Mouse (Mus musculus): Measurements from ENCODE around the gene Cdc20. TPM values are rescaled to one million over a fixed set of nuclear protein-coding genes. Genes with fewer than 3 reads are reported as not detected.

The Cdc20 gene
- total RNA-seq, 2 experiments from 2014 or later: 1.1 to 1.3 TPM

DNA sequence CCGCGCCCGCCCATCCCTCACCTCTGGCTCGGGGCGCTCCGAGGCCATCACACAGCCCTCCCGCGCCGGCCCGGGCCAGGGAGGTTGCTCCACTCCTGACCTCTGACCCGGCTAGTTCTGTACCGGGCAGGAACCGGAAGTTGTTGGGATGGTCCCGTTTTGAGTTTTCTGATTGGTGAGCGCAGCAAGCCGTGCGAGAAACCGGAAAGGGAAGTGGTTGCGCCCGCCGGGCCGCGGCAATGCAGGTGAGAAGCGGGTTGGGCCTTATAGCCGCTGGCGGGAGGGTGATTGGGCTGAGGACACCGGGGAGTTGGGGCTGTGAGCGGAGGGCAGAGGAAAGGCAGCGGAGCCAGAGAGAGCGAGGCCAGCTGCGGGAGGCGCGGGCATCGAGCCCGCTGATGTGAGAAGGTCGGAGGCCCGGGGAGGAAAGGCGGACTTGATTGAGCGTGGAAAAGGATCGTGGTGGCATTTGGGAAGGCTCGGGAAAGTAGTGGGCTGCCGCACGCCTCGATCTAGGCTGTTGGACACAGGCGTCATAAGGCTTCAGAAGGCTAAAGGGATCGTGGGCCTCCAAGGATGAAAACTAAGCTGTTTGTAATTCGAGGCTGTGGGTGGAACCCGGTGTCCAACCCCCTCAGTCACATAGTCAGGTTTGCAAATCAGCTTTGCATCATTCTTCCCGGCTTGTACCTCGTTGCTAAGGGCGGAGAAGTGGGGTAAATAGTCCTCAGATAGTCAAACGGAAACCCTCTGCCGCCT lies 27.8 kb downstream of the Cdc20 start, which contains the start of the genes Szt2 and Med8:
Gene Szt2 (minus strand): TSS at position 132 of the 759 bp plus-strand sequence.
Gene Med8 (plus strand): TSS at position 196 of the 759 bp plus-strand sequence.
- DNase-seq (ENCODE audit: low spot score in 2 of 2): peak; percentile 84 to 92
- Histone ChIP-seq H3K4me3 (peak within 1 kb of the TSS; percentile 86), H3K27ac (peak within 1 kb of the TSS; percentile 92)
- TF ChIP-seq CTCF (conservative IDR thresholded peaks at IDR 0.05): no peak

DNA sequence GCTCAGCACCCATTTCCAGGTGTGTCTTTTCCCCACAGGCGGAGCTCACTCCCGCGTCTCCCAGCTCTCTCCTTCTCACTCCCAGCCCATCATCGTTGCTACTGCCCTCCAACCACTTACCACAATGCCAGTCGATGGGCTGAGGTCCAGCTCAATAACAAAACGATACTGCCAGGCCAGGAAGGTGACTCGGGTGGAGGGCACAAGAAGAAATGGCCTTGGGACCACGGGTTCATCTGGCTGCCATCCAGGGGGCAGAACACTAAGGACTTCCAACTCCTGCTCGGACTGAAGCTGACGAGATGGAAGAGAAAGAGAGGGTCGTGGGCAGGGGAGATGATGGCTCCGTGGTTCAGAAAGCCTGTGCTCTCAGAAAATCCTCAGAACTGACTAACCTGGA lies 34.5 kb downstream of the Cdc20 start:
- H3K4me3 ChIP-seq: no peak overlapping the region
- DNase-seq (ENCODE audit: low spot score in 2 of 2): no peak
- no peak overlapping the region for H3K27ac ChIP-seq
- TF ChIP-seq CTCF (conservative IDR thresholded peaks at IDR 0.05): no peak

DNA sequence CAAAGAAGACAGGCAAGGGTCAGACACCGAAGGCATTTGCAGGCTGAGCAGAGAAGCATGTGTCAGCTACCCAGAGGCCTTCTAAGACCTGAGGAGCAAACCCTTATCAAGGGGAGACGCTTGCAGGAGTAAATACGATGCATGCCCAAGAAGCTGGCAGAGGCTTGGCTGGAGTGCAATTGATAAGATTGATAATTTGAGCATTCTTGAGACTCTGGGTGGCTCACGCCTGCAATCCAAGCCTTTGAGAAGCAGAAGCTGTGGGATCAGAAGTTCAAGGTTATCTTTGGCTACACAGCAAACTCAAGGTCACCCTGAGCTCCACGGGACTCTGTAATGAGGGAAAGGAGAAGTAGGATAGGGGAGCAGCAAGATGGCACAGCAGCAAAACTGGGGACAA lies 35.2 kb downstream of the Cdc20 start:
- H3K4me3 ChIP-seq: no peak overlapping the region
- no peak for TF ChIP-seq CTCF (conservative IDR thresholded peaks at IDR 0.05)
- no peak for DNase-seq (ENCODE audit: low spot score in 2 of 2)
- no peak overlapping the region for H3K27ac ChIP-seq

DNA sequence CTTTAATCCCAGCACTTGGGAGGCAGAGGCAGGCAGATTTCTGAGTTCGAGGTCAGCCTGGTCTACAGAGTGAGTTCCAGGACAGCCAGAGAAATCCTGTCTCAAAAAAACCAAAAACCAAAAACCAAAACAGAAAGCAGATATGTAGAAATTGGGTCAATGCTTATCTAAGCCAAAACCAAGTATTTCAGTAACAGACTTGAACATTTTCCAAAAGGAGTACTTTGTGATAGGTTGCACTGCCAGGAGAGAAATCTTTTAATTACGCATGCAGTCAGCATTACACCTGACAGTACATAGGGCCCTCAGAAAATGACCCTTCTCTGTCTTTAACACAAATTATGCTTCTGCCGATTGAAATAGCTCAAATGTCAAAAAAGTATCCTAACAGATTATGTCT lies 35.7 kb downstream of the Cdc20 start:
- no peak overlapping the region for H3K27ac ChIP-seq
- no peak overlapping the region for H3K4me3 ChIP-seq
- no peak for TF ChIP-seq CTCF (conservative IDR thresholded peaks at IDR 0.05)
- DNase-seq (ENCODE audit: low spot score in 2 of 2): no peak

DNA sequence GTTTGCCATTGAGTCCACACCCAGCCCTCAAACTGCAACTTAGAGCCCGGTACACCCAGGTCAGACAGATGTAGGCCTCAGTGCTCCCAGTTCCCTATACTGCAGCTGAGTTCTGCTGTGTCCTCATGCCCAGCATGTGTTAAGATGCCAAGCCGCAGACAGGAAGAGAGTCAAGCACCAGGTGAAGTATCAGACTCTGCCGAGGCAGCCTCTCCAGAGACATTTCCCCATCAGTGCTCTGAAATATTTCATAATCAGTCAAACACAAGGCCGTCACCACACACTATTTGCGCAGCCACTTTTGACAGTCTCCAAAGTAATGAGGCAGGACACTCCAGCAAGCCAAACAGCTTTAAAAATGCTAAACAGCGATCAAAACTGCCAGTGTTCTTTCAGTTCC lies 38.8 kb downstream of the Cdc20 start:
- no peak overlapping the region for H3K4me3 ChIP-seq
- DNase-seq (ENCODE audit: low spot score in 2 of 2): no peak
- TF ChIP-seq CTCF (conservative IDR thresholded peaks at IDR 0.05): no peak
- no peak overlapping the region for H3K27ac ChIP-seq

DNA sequence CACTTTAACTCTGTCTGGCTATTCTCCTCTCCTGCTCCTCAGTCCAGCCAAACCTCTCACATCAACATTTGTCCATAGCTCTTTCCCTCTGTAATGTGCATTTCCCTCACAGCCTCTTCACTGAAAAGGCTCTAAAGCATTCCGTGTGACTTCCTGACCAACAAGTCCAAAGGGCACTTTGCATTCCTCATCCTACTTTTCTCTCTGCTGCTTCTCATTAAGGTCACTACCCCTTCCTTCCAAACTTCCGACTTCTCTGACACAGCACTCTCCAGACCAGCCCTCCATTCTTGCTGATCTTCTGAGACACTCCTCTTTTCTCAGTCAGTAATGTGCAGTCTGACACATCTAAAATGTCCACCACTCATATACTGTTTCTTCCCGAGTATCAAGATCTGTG lies 40.7 kb downstream of the Cdc20 start:
- no peak for TF ChIP-seq CTCF (conservative IDR thresholded peaks at IDR 0.05)
- Histone ChIP-seq H3K4me3 (no peak overlapping the region), H3K27ac (no peak overlapping the region)
- DNase-seq (ENCODE audit: low spot score in 2 of 2): no peak

DNA sequence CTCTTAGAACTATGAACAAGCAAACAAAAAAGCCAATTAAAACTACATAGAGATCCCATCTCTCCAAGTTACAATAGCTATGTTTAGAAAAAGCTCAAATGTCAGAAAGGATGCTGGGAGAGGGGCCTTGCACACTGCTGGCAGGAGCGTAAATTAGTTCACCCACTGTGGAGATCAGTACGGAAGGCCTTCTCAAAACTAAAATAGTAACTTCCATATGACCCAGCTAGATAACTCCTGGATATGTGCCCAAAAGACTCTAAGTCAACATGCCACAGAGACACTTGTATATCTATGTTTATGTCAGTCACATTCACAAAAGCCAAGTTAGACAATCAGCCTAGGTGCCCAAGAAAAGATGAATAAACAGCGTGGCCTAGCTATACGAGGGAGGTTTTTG lies 41.9 kb downstream of the Cdc20 start:
- DNase-seq (ENCODE audit: low spot score in 2 of 2): no peak
- no peak overlapping the region for H3K4me3 ChIP-seq
- no peak for TF ChIP-seq CTCF (conservative IDR thresholded peaks at IDR 0.05)
- H3K27ac ChIP-seq: no peak overlapping the region

DNA sequence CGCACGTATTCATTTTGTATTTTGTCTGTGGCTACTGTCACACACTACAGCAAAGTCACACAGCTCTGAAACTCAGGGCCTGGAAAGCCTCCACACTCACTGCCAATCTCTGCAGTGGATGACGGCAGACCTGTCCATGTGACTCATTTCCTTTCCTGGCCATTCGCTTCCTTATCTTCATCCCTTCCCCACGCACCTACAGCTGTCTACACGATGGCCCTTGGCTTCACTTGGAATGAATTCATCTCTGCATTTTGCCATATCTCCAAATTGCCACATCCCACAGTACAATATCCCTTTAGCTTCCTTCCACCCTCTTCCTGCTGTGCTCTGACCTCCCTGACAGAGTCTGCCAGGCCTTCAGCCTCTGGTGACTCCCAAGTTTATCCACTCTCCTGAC lies 42.6 kb downstream of the Cdc20 start:
- Histone ChIP-seq H3K27ac (no peak overlapping the region), H3K4me3 (no peak overlapping the region)
- TF ChIP-seq CTCF (conservative IDR thresholded peaks at IDR 0.05): no peak
- no peak for DNase-seq (ENCODE audit: low spot score in 2 of 2)

DNA sequence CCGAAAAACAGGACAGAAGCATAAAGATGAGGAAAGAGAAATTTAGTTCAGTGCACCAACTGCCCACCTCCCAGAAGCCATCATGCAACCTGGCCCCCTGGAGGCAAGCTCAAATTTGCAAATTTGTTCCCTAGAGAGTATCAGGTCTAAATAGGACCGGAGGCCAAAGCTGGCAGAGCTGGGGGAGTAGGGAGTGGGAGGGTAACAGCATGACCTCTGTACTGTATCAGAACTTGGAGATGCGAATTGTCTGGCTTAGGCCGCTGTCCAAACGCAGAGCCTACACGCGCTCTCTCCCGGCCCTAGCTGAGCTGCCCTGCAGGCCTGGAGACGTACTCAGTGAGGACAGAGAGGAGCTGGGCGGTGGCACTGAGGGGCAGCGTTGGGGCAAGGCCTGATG lies 47.0 kb downstream of the Cdc20 start:
- Histone ChIP-seq H3K4me3 (no peak overlapping the region), H3K27ac (no peak overlapping the region)
- DNase-seq (ENCODE audit: low spot score in 2 of 2): no peak
- TF ChIP-seq CTCF (conservative IDR thresholded peaks at IDR 0.05): no peak

DNA sequence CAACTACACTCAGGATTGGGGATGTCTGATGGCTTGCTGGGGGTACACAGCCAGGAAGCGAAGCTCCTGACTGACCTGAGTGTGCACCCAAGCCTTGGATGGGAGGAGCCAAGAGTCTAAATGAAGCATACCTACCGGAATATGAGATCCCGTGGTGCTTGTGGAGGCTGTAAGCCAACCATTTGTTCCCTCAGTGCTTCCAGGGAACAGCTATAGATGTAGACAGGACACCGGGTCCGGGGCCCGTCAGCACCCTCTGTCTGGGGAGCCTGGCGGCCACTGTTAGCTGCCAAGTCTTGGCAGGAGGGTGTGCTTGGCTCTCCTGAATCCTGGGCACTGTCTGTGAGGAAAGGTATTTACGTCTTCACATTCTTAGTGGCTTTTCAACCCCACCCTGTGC lies 49.8 kb downstream of the Cdc20 start:
- no peak for DNase-seq (ENCODE audit: low spot score in 2 of 2)
- no peak overlapping the region for H3K4me3 ChIP-seq
- no peak for TF ChIP-seq CTCF (conservative IDR thresholded peaks at IDR 0.05)

DNA sequence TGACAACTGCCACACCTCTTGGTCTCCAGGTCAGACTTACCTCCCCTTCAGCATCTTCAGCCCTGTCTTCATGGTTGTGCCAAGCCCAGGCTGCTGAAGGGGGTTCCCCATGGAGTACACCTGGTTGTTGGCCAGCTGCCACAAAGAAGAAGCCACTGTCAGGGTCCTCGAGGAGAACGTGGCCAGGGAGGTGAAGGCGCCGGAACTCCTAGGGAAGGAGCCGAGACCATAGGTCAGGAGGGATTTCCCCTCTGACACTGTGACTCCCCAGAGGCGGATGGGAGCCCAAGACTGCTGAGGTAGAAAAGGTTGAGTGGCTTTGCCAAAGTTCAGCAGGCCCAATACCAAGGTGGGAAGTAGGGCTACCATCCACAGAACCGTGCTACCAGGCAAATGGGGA lies 53.9 kb downstream of the Cdc20 start:
- DNase-seq (ENCODE audit: low spot score in 2 of 2): no peak
- TF ChIP-seq CTCF (conservative IDR thresholded peaks at IDR 0.05): no peak
- Histone ChIP-seq H3K27ac (no peak overlapping the region), H3K4me3 (no peak overlapping the region)

More for the DNA sequence above, 49.8 kb downstream of the Cdc20 start:
- no peak overlapping the region for H3K27ac ChIP-seq

Other genes with a start within 250 kb of the Cdc20 start
- 10 to 100 TPM; 69.8 to 73.0 TPM for gene Ptprf, start 145.9 kb downstream of the Cdc20 start, total RNA-seq (2021)
- gene Szt2, start 28.1 kb downstream of the Cdc20 start, total RNA-seq (2021): 10 to 100 TPM; 41.7 to 46.9 TPM
- gene Med8, start 28.0 kb downstream of the Cdc20 start, total RNA-seq (2021): 10 to 100 TPM; 56.4 to 56.6 TPM
- 10 to 100 TPM; 20.8 to 22.9 TPM for gene Elovl1, start 9.3 kb downstream of the Cdc20 start, total RNA-seq (2021)
- gene Mpl, start 20.2 kb upstream of the Cdc20 start, total RNA-seq (2021): under 1 TPM in 1 of 2 experiments, not detected in 1; 0.20 TPM
- gene Tie1, start 52.7 kb upstream of the Cdc20 start, total RNA-seq (2021): 1 to 10 TPM; 7.0 to 9.3 TPM
- gene 2610528J11Rik, start 89.6 kb upstream of the Cdc20 start, total RNA-seq (2021): not detected
- 1 to 10 TPM; 5.7 to 6.1 TPM for gene Tmem125, start 106.7 kb upstream of the Cdc20 start, total RNA-seq (2021)
- under 1 TPM; 0.56 to 0.72 TPM for gene Cfap57, start 183.4 kb upstream of the Cdc20 start, total RNA-seq (2021)
- gene Ebna1bp2, start 183.4 kb upstream of the Cdc20 start, total RNA-seq (2021): 10 to 100 TPM; 56.5 to 58.8 TPM
- not detected for gene Olfr62, start 221.6 kb upstream of the Cdc20 start, total RNA-seq (2021)

Data from layer of hippocampus, adult 2 months (tissue).